Mouse (Mus musculus) midbrain, embryonic 14.5 days (tissue): Measurements from ENCODE around the gene Hamp. TPM values are rescaled to one million over a fixed set of nuclear protein-coding genes. Genes with fewer than 3 reads are reported as not detected.

ENCODE experiments used
- ATAC-seq: fragments of 200-750 bp; cut with Nextera tagmentation; 2 replicates; pipeline ENCODE4 v1.8.0; 2017; ENCODE audit warnings: moderate number of reproducible peaks, moderate library complexity; ENCODE audit not compliant: low FRiP score, low TSS enrichment
- DNase-seq: peaks from one replicate; pipeline ENCODE4 v3.0.0-alpha.2; 2015
- H3K27ac ChIP-seq: fragments of 300-500 bp; sonication (generic); replicated peaks from 2 replicates; pipeline ENCODE4 v1.5.1; 2014; ENCODE audit warnings: mild to moderate bottlenecking, low read depth, low read length, moderate library complexity
- H3K27me3 ChIP-seq: fragments of 300-500 bp; sonication (generic); 2 replicates; pipeline ENCODE4 v1.6.1; 2014; ENCODE audit warnings: low read length, control low read depth, mixed read lengths; ENCODE audit not compliant: control insufficient read depth, insufficient read depth
- H3K36me3 ChIP-seq: fragments of 300-500 bp; sonication (generic); 2 replicates; pipeline ENCODE4 v1.6.1; 2014; ENCODE audit warnings: low read length, control low read depth; ENCODE audit not compliant: control insufficient read depth, insufficient read depth
- H3K4me1 ChIP-seq: fragments of 300-500 bp; sonication (generic); 2 replicates; pipeline ENCODE4 v1.6.1; 2014; ENCODE audit warnings: mild to moderate bottlenecking, antibody characterized with exemption, low read length, control low read depth; ENCODE audit not compliant: control insufficient read depth, insufficient read depth
- H3K4me2 ChIP-seq: fragments of 300-500 bp; sonication (generic); 2 replicates; pipeline ENCODE4 v1.6.1; 2014; ENCODE audit warnings: mild to moderate bottlenecking, low read length, moderate library complexity
- H3K4me3 ChIP-seq: fragments of 300-500 bp; sonication (generic); replicated peaks from 2 replicates; pipeline ENCODE4 v1.5.1; 2014; ENCODE audit warnings: low read depth, low read length
- H3K9ac ChIP-seq: fragments of 300-500 bp; sonication (generic); replicated peaks from 2 replicates; pipeline ENCODE4 v1.6.1; 2014; ENCODE audit warnings: mild to moderate bottlenecking, low read length, moderate library complexity
- H3K9me3 ChIP-seq: fragments of 300-500 bp; sonication (generic); 2 replicates; pipeline ENCODE4 v1.6.1; 2016; ENCODE audit warnings: low read length, control low read depth, mixed read lengths; ENCODE audit not compliant: control insufficient read depth
- WGBS: fragments of 180-500 bp; shearing (Covaris S2); extraction: QIAGEN DNeasy Blood & Tissue Kit; methylation state at CpG from one replicate; pipeline ENCODE4 v1.1.7; 2014; 5-methylcytosine and 5-hydroxymethylcytosine counted together
- polyA plus RNA-seq: library from polyadenylated mRNA; unstranded; fragments of >200 nt; fragmentation: Nextera tagmentation; extraction: Ambion mirVana; gene quantifications from 2 replicates; pipeline ENCODE4 v1.2.1, GENCODE M21; 2014

The Hamp gene
- polyA plus RNA-seq, 1 experiment from 2014 or later = not detected

- Histone ChIP-seq H3K9ac (no peak overlapping the region), H3K27ac (no peak overlapping the region), H3K4me2 (no peak overlapping the region), H3K4me1 (peaks cover 5% of the 10 kb centered on the region; the same call in 1 of the 2 replicates), H3K36me3 (no peaks in the 10 kb centered on the region), H3K4me3 (no peak overlapping the region), H3K9me3 (no peaks in the 10 kb centered on the region), H3K27me3 (no peaks in the 10 kb centered on the region)
- peak; percentile 10 for DNase-seq
- no peak for ATAC-seq
- 62% methylated on average over 4 of the region's 4 CpGs for WGBS
Measured at GRCm38 (mm10) chr7:30904042-30904441, 39.8 kb downstream of the Hamp start.

DNA sequence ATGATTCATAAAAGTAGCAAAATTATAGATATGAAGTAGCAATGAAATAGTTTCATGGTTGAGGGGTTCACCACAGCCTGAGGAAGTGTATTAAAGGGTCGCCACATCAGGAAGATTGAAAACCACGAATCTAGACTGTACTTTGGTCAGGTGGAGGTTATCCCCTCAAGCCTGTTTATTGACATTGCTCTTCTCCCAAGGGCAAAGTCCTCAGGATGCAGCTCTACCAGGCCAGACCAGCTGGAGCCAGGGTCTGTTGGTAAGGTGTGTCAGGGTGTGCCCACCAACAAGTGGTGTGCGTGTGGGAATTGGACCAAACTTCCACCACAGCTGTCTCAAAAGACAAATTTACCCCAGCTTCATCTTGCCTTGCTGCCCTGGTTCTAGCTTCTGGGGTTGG, 48.6 kb downstream of the Hamp start:
- Histone ChIP-seq H3K4me3 (no peak overlapping the region), H3K36me3 (no peaks in the 10 kb centered on the region), H3K27ac (no peak overlapping the region), H3K27me3 (no peaks in the 10 kb centered on the region), H3K9ac (no peak overlapping the region), H3K4me1 (no peaks in the 10 kb centered on the region), H3K9me3 (no peaks in the 10 kb centered on the region), H3K4me2 (no peak overlapping the region)
- 97% methylated on average over 3 of the region's 3 CpGs for WGBS
- no peak for DNase-seq
- ATAC-seq = no peak

- H3K9ac ChIP-seq = no peak overlapping the region
Measured at GRCm38 (mm10) chr7:30892515-30892914, 51.3 kb downstream of the Hamp start.

More at GRCm38 (mm10) chr7:30892515-30892914, 51.3 kb downstream of the Hamp start:
- H3K4me2 ChIP-seq = no peak overlapping the region
- DNase-seq (no peak), ATAC-seq (no peak)
- H3K27ac ChIP-seq = no peak overlapping the region
- no peaks in the 10 kb centered on the region for H3K27me3 ChIP-seq
- no peaks in the 10 kb centered on the region for H3K36me3 ChIP-seq
- no peaks in the 10 kb centered on the region for H3K9me3 ChIP-seq
- H3K4me3 ChIP-seq = no peak overlapping the region
- no peaks in the 10 kb centered on the region for H3K4me1 ChIP-seq
- 77% methylated on average over 3 of the region's 3 CpGs for WGBS

Other genes with a start within 250 kb of the Hamp start
- not detected in 2 replicates for gene 2200002J24Rik, start 245.1 kb downstream of the Hamp start, polyA plus RNA-seq
- gene Atp4a, start 231.8 kb downstream of the Hamp start, polyA plus RNA-seq = 0.53 and 1.1 TPM in 2 replicates
- 238 and 290 TPM in 2 replicates for gene Tmem147, start 214.5 kb downstream of the Hamp start, polyA plus RNA-seq
- 0.83 and 1.2 TPM in 2 replicates for gene Gapdhs, start 200.4 kb downstream of the Hamp start, polyA plus RNA-seq
- 0.82 and 3.8 TPM in 2 replicates for gene Sbsn, start 192.6 kb downstream of the Hamp start, polyA plus RNA-seq
- gene Dmkn, start 180.3 kb downstream of the Hamp start, polyA plus RNA-seq = 0.78 and 0.87 TPM in 2 replicates
- not detected in 2 replicates for gene Krtdap, start 156.1 kb downstream of the Hamp start, polyA plus RNA-seq
- gene Ffar2, start 120.3 kb downstream of the Hamp start, polyA plus RNA-seq = 0.11 TPM in 1 of 2 replicates, not detected in the other
- not detected in 2 replicates for gene Ffar3, start 87.9 kb downstream of the Hamp start, polyA plus RNA-seq
- gene Ffar1, start 82.5 kb downstream of the Hamp start, polyA plus RNA-seq = not detected in 2 replicates
- not detected in 2 replicates for gene Cd22, start 63.7 kb downstream of the Hamp start, polyA plus RNA-seq
- gene Mag, start 29.2 kb downstream of the Hamp start, polyA plus RNA-seq = 1.8 and 2.8 TPM in 2 replicates
- not detected in 2 replicates for gene Hamp2, start 19.4 kb downstream of the Hamp start, polyA plus RNA-seq
- gene Usf2, start 12.8 kb upstream of the Hamp start, polyA plus RNA-seq = 26.2 and 30.4 TPM in 2 replicates
- 9.9 and 15.6 TPM in 2 replicates for gene Lsr, start 29.4 kb upstream of the Hamp start, polyA plus RNA-seq
- 0.36 and 0.37 TPM in 2 replicates for gene Fam187b, start 29.8 kb upstream of the Hamp start, polyA plus RNA-seq
- 7.9 and 10.8 TPM in 2 replicates for gene Fxyd5, start 98.4 kb upstream of the Hamp start, polyA plus RNA-seq
- gene Fxyd7, start 107.4 kb upstream of the Hamp start, polyA plus RNA-seq = 99.9 and 159 TPM in 2 replicates
- 2.8 and 9.0 TPM in 2 replicates for gene Fxyd1, start 113.2 kb upstream of the Hamp start, polyA plus RNA-seq
- 0.16 and 0.17 TPM in 2 replicates for gene Lgi4, start 115.3 kb upstream of the Hamp start, polyA plus RNA-seq
- not detected in 2 replicates for gene Fxyd3, start 132.7 kb upstream of the Hamp start, polyA plus RNA-seq
- gene Hpn, start 171.3 kb upstream of the Hamp start, polyA plus RNA-seq = 0.26 TPM in 1 of 2 replicates, not detected in the other
- gene Scn1b, start 183.0 kb upstream of the Hamp start, polyA plus RNA-seq = 5.6 TPM in 2 replicates
- gene Gramd1a, start 211.9 kb upstream of the Hamp start, polyA plus RNA-seq = 205 and 232 TPM in 2 replicates